Mouse (Mus musculus) brain, embryonic 14.5 days (tissue): ENCODE results near the gene Atp2a1.

Experiments used
- CTCF ChIP-seq: fragments of 200-500 bp; IDR thresholded peaks from 2 replicates; pipeline ENCODE4 v1.5.1; 2012; ENCODE audit warnings: inconsistent platforms, mild to moderate bottlenecking, moderate library complexity, borderline replicate concordance; ENCODE audit not compliant: insufficient read depth, insufficient read length; ENCODE audit errors: extremely low read depth
- POLR2A ChIP-seq: fragments of 200-500 bp; IDR thresholded peaks from 2 replicates; pipeline ENCODE4 v1.6.1; 2012; ENCODE audit warnings: mild to moderate bottlenecking, inconsistent platforms, borderline replicate concordance; ENCODE audit not compliant: poor library complexity, insufficient read depth, insufficient read length, severe bottlenecking; ENCODE audit errors: extremely low read depth

- TF ChIP-seq POLR2A = no peak
- TF ChIP-seq CTCF = no peak
Observed at GRCm38 (mm10) chr7:126494120-126494519, 31.2 kb upstream of the Atp2a1 start.
